Mouse (Mus musculus): Measurements from ENCODE around the gene 4932438H23Rik. TPM values are rescaled to one million over a fixed set of nuclear protein-coding genes. Genes with fewer than 3 reads are reported as not detected.

Gene 4932438H23Rik
- polyA plus RNA-seq, 1 experiment = not detected

- no peak overlapping the region for H3K4me3 ChIP-seq (ENCODE audit: extremely low read depth, insufficient read depth, insufficient read length)
- no peak overlapping the region for H3K27ac ChIP-seq (ENCODE audit: insufficient read depth, low read length)
- 0 out of 2 replicates have a peak, but pooled peaks cover 3% of the 10 kb centered on the region for H3K27me3 ChIP-seq (ENCODE audit: control insufficient read depth, insufficient read depth, low read length)
- H3K36me3 ChIP-seq (ENCODE audit: control insufficient read depth, insufficient read depth, low read length) = no peaks in the 10 kb centered on the region
- DNase-seq (ENCODE audit: low read depth in 1 of 2, low spot score in 2 of 2) = no peak
- H3K4me1 ChIP-seq (ENCODE audit: control insufficient read depth, insufficient read depth, insufficient read length) = no peaks in the 10 kb centered on the region
- WGBS = 82% methylated on average over 3 of the region's 3 CpGs
- no peak for TF ChIP-seq CTCF (IDR thresholded peaks at IDR 0.05; ENCODE audit: extremely low read depth, insufficient read depth, insufficient read length, insufficient replicate concordance)
- no peak for TF ChIP-seq POLR2A (IDR thresholded peaks at IDR 0.05; ENCODE audit: low read depth, low read length)
Observed at GRCm38 (mm10) chr16:91136607-91137006, 41.7 kb upstream of the 4932438H23Rik start.

- no peaks in the 10 kb centered on the region for H3K36me3 ChIP-seq (ENCODE audit: control insufficient read depth, insufficient read depth, low read length)
- TF ChIP-seq CTCF (IDR thresholded peaks at IDR 0.05; ENCODE audit: extremely low read depth, insufficient read depth, insufficient read length, insufficient replicate concordance) (no peak), POLR2A (IDR thresholded peaks at IDR 0.05; ENCODE audit: low read depth, low read length) (no peak)
- H3K4me3 ChIP-seq (ENCODE audit: extremely low read depth, insufficient read depth, insufficient read length) = no peak overlapping the region
- DNase-seq (ENCODE audit: low read depth in 1 of 2, low spot score in 2 of 2) = no peak
- H3K4me1 ChIP-seq (ENCODE audit: control insufficient read depth, insufficient read depth, insufficient read length) = no peaks in the 10 kb centered on the region
- no peak overlapping the region for H3K27ac ChIP-seq (ENCODE audit: insufficient read depth, low read length)
- no peaks in the 10 kb centered on the region for H3K27me3 ChIP-seq (ENCODE audit: control insufficient read depth, insufficient read depth, low read length)
- WGBS = 90% methylated on average over 15 of the region's 15 CpGs
Observed at GRCm38 (mm10) chr16:91129916-91130315, 35.0 kb upstream of the 4932438H23Rik start.

- 34% methylated on average over 4 of the region's 4 CpGs for WGBS
Observed at GRCm38 (mm10) chr16:91128431-91128830, 33.5 kb upstream of the 4932438H23Rik start.

GRCm38 (mm10) chr16:91126734-91127524, 32.0 kb upstream of the 4932438H23Rik start:
- 83% methylated on average over 8 of the region's 8 CpGs for WGBS
- TF ChIP-seq CTCF (IDR thresholded peaks at IDR 0.05; ENCODE audit: extremely low read depth, insufficient read depth, insufficient read length, insufficient replicate concordance) (no peak), POLR2A (IDR thresholded peaks at IDR 0.05; ENCODE audit: low read depth, low read length) (no peak)
- no peak for DNase-seq (ENCODE audit: low read depth in 1 of 2, low spot score in 2 of 2)
- Histone ChIP-seq H3K36me3 (ENCODE audit: control insufficient read depth, insufficient read depth, low read length) (no peaks in the 10 kb centered on the region), H3K27me3 (ENCODE audit: control insufficient read depth, insufficient read depth, low read length) (no peaks in the 10 kb centered on the region), H3K4me3 (ENCODE audit: extremely low read depth, insufficient read depth, insufficient read length) (no peak overlapping the region), H3K4me1 (ENCODE audit: control insufficient read depth, insufficient read depth, insufficient read length) (no peaks in the 10 kb centered on the region), H3K27ac (ENCODE audit: insufficient read depth, low read length) (no peak overlapping the region)

More at GRCm38 (mm10) chr16:91128431-91128830, 33.5 kb upstream of the 4932438H23Rik start:
- no peaks in the 10 kb centered on the region for H3K36me3 ChIP-seq (ENCODE audit: control insufficient read depth, insufficient read depth, low read length)
- no peaks in the 10 kb centered on the region for H3K27me3 ChIP-seq (ENCODE audit: control insufficient read depth, insufficient read depth, low read length)
- no peak overlapping the region for H3K4me3 ChIP-seq (ENCODE audit: extremely low read depth, insufficient read depth, insufficient read length)
- no peak for TF ChIP-seq CTCF (IDR thresholded peaks at IDR 0.05; ENCODE audit: extremely low read depth, insufficient read depth, insufficient read length, insufficient replicate concordance)
- TF ChIP-seq POLR2A (IDR thresholded peaks at IDR 0.05; ENCODE audit: low read depth, low read length) = no peak
- H3K4me1 ChIP-seq (ENCODE audit: control insufficient read depth, insufficient read depth, insufficient read length) = no peaks in the 10 kb centered on the region
- H3K27ac ChIP-seq (ENCODE audit: insufficient read depth, low read length) = no peak overlapping the region
- DNase-seq (ENCODE audit: low read depth in 1 of 2, low spot score in 2 of 2) = peak in 1 of 2 experiments; percentile 26

GRCm38 (mm10) chr16:91124256-91124655, 29.3 kb upstream of the 4932438H23Rik start:
- Histone ChIP-seq H3K4me1 (ENCODE audit: control insufficient read depth, insufficient read depth, insufficient read length) (no peaks in the 10 kb centered on the region), H3K36me3 (ENCODE audit: control insufficient read depth, insufficient read depth, low read length) (no peaks in the 10 kb centered on the region), H3K4me3 (ENCODE audit: extremely low read depth, insufficient read depth, insufficient read length) (no peak overlapping the region), H3K27ac (ENCODE audit: insufficient read depth, low read length) (no peak overlapping the region), H3K27me3 (ENCODE audit: control insufficient read depth, insufficient read depth, low read length) (no peaks in the 10 kb centered on the region)
- 61% methylated on average over 3 of the region's 3 CpGs for WGBS
- no peak for DNase-seq (ENCODE audit: low read depth in 1 of 2, low spot score in 2 of 2)
- TF ChIP-seq CTCF (IDR thresholded peaks at IDR 0.05; ENCODE audit: extremely low read depth, insufficient read depth, insufficient read length, insufficient replicate concordance) (no peak), POLR2A (IDR thresholded peaks at IDR 0.05; ENCODE audit: low read depth, low read length) (no peak)

- no peak overlapping the region for H3K27ac ChIP-seq (ENCODE audit: insufficient read depth, low read length)
- H3K4me3 ChIP-seq (ENCODE audit: extremely low read depth, insufficient read depth, insufficient read length) = no peak overlapping the region
- no peak for TF ChIP-seq POLR2A (IDR thresholded peaks at IDR 0.05; ENCODE audit: low read depth, low read length)
- TF ChIP-seq CTCF (IDR thresholded peaks at IDR 0.05; ENCODE audit: extremely low read depth, insufficient read depth, insufficient read length, insufficient replicate concordance) = no peak
- DNase-seq (ENCODE audit: low read depth in 1 of 2, low spot score in 2 of 2) = no peak
- H3K4me1 ChIP-seq (ENCODE audit: control insufficient read depth, insufficient read depth, insufficient read length) = no peaks in the 10 kb centered on the region
- 76% methylated on average over 1 of the region's 1 CpGs for WGBS
- no peaks in the 10 kb centered on the region for H3K36me3 ChIP-seq (ENCODE audit: control insufficient read depth, insufficient read depth, low read length)
- H3K27me3 ChIP-seq (ENCODE audit: control insufficient read depth, insufficient read depth, low read length) = no peaks in the 10 kb centered on the region
Observed at GRCm38 (mm10) chr16:91123821-91124220, 28.9 kb upstream of the 4932438H23Rik start.

GRCm38 (mm10) chr16:91119879-91120278, 25.0 kb upstream of the 4932438H23Rik start:
- WGBS = 90% methylated on average over 6 of the region's 6 CpGs
- Histone ChIP-seq H3K27ac (ENCODE audit: insufficient read depth, low read length) (no peak overlapping the region), H3K27me3 (ENCODE audit: control insufficient read depth, insufficient read depth, low read length) (no peaks in the 10 kb centered on the region), H3K4me1 (ENCODE audit: control insufficient read depth, insufficient read depth, insufficient read length) (no peaks in the 10 kb centered on the region), H3K4me3 (ENCODE audit: extremely low read depth, insufficient read depth, insufficient read length) (no peak overlapping the region), H3K36me3 (ENCODE audit: control insufficient read depth, insufficient read depth, low read length) (no peaks in the 10 kb centered on the region)
- no peak for DNase-seq (ENCODE audit: low read depth in 1 of 2, low spot score in 2 of 2)
- TF ChIP-seq CTCF (IDR thresholded peaks at IDR 0.05; ENCODE audit: extremely low read depth, insufficient read depth, insufficient read length, insufficient replicate concordance) = no peak
- no peak for TF ChIP-seq POLR2A (IDR thresholded peaks at IDR 0.05; ENCODE audit: low read depth, low read length)
